Mouse (Mus musculus) CD4-positive, CD25-positive, alpha-beta regulatory T cell, adult 2 months (primary cell): ENCODE measurements at regions not wholly inside any gene's neighbourhood (a gene's known extent, or its start where the extent isn't known, plus 50 kb on each side); places are given as distances from the start of the nearest gene placed in this dataset.
"Not testable (repeated sequence)": the region's sequence is repeated elsewhere in the genome, so short reads cannot be mapped to it uniquely, and the experiment has no call there.

ENCODE experiments used
- DNase-seq: peaks from one replicate; pipeline ENCODE4 v3.0.0-alpha.2; 2012; ENCODE audit warnings: low read depth, low spot score

DNA sequence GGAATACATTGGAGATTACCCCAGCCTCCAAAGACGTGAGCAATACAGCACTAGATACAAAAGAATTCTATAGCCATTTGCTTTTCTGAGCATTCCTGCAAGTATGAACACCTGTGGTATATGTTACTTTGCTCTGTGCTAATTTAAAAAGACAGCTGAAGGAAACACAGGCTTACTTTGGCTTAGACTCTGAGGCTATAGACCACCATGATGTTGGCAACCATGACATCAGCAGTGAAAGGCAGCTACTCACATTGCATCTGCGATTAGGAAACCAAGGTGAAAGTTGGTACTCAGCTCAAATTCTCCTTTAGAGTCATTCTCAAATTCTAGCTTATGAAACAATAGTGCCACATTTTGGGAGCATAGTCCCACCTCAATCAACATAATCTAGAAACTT, 451.4 kb upstream of the Tbl1xr1 start:
- no peak for DNase-seq

DNA sequence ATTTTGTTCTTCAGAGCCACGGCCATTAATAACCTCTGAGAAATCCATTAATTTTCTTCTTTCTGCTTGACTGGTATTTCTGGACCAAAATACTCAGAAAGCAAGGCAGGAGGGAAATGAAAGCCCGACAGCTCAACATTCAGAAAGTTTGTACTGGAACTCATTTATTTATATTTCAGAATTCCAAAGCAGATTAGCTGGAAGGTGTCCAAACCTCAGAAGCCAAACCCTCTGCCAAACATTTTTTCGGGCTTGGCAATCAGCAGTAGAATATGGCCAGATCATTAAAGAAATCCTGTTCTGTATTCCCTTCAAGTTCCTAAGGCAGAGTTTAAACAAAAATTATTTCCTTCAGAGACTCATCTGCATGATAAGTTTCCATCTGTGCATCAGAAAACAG, 450.4 kb upstream of the Tbl1xr1 start:
- no peak for DNase-seq

DNA sequence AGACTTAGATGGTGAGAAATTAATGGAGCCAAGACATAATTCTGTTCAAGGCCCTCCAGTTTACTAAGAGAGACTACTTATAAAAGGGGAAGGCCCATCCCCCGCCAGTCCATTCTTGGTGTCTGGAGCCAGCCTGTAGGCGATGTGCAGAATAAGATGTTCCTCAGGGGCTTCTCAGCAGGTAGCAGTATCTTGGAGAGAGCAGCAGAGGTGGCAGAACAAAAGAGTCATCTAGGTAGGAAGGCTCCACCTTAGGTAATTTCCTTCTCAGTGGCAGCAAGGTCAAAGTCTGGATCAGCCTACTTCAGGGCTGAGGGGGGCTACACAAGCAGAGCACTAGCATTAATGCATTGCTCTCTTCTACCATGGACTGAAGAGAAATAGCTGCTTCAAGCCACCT, 449.4 kb upstream of the Tbl1xr1 start:
- DNase-seq: not testable (repeated sequence)

DNA sequence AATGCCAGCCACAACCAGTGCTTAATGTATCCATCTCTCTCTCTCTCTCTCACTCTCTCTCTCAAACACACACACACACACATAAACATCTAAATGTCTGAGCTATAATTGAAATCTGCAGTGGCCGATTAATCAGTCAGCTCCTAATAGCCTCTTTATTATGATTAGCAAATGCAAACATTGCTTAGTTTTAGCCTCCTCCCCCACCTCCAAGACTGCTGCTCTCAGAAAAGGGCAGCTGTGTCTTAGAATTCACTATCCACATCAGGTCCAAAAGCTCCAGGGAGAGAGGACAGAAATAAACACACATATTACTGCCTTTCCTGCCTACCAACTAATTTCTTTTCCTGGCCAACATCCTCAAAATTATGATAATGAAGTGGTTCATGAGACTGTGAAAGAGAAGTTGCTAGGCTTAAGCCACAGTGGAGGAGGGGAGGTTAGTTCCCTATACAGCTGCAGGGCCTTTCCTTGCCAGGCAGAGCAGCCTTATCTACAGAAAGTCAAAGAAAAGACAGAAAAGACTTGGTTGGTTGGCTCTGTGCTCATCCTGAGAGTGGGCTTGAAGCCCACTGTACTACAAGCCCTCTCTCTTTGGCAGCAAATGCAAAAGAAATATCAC, 442.7 kb upstream of the Tbl1xr1 start:
- no peak for DNase-seq

DNA sequence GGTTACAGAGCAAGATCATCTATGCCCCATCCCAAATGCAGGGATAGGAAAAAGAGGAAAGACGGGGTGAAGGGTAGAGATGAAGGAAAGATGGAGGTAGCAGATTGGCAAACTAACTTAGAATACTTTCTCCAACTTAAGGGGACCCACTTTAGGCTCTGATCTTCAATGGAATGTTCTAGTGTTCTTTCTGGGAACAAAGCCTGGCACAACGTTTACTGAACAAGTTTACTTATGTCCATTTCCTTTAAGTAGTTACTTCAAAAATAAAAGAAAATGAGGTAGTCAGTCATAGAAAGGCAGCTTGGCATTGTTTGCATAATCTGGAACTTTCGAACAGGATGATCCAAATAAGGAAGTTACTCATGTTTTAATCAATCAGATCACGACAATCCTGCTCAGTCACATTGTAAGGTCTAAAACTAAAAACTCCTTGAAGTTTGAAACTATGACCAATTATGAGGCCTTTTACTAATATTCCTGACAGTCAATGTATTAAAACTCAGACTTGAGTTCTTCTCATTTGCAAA, 441.7 kb upstream of the Tbl1xr1 start:
- DNase-seq: no peak

DNA sequence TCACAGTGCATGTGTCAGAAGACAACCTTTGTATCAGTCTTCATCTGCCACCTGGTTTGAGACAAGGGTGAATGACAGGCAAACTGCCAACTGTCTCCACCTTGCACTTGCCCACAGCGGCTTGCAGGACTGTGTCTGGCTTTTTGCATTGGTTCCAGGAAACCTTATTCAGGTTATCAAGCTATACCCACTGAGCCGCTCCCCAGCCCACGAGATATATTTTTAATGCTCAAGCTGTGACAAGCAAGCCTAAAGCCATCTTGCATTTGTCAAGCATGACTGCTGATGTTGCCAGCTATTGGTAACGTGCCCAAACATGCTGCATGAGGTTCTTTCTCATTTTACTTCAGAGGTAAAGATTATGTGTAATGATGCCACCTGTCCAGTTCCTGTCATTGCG, 437.6 kb upstream of the Tbl1xr1 start:
- peak; percentile 4 for DNase-seq

DNA sequence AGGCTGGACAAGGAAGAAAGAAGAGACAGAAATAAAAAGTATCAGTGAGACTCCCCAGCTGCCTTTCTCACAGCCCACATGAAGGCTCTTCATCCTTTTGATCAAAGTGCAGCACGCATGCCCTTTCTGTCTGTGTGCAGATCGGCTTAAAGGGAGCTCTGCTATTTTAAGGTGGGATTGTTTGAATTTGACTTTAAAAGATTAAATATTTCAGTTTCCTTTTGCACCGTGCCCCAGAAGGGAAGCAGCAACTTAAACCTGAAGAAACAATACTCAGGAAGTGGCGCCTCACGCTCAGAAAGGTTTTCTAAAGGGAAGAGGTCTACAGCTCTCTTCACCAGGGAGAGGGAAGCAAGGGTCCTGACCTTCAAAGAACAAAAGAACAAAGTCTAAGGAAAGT, 436.9 kb upstream of the Tbl1xr1 start:
- peak; percentile 6 for DNase-seq

DNA sequence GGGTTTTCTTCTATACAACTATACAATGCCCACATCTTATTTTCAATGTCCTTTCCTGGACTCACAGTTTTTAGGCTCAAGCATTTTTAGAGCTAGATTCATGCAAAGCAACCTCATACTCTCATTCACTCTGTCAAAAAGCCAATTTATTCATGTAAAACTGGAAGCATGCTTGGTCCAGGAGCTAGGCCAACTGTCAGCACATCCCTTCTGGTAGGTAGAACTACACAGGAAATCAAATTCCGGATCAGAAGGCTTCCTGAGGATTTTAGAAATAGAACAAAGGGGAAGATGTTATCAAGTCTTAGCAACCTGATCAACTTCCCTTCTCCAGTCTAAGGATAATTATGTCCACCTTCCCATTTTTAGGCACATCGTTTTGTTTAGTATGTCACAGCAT, 432.4 kb upstream of the Tbl1xr1 start:
- no peak for DNase-seq

DNA sequence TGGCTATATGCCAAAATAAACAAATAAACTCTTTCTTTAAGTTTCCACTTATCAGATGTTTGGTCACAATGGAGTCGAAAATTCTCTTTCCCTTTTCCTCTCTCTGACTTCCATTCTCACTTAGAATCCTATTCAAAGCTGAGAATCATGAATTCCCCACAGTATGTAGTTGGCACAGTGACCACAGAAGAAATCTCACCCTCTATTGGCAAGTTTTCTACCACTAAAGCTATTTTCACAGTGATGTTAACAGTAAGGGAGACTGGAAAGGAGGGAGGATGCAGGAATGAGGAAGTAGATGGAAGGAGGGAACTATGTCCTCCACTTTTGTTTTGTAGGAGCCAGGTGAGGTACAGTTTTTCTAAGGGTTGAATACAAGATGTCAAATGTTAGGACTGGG, 431.2 kb upstream of the Tbl1xr1 start:
- no peak for DNase-seq

DNA sequence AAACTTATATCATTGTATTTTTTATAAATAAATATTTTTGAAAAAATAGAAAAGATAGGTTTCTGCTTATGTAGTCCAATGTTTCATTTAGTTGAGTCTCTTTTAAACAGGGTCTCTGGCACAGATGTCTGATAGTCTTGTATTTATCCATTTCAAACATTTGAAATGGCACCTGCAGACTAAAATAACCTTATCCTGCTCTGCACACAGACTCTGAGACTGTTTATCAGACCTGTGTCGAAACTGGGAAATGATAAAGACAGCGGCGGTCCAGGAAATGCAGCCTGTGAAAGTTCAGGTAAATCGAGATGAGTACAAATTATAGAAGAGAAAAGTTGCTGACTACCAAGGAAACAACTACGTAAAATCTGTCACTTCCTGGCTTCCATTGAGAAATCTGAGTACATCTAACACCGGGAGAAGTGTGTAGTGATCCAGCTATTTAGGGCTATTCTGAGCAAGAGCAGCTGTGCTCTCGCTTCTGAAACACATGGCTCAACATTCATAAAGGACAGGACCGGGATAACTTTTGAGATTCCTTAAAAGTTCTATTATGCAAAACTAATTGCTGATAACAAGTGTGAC, 426.5 kb upstream of the Tbl1xr1 start:
- DNase-seq: no peak

DNA sequence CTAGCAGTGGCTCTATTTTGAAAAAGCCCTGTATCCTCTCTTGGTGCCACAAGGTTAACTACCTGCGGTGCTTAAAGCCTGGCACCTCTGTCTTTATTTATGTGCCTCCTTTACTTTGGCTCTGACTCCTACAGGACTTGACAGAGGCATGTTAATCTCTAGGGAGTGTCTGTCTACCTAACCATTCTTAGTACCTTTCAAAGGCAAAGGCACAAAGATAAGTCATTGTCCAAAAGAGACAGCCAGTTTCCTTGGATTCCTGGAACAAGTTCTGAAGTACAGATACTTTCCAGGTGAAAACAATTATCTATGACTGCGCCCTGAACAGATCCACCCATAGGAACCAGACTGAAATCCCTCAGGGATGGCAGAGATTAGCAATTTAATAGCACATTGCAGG, 421.2 kb upstream of the Tbl1xr1 start:
- no peak for DNase-seq

DNA sequence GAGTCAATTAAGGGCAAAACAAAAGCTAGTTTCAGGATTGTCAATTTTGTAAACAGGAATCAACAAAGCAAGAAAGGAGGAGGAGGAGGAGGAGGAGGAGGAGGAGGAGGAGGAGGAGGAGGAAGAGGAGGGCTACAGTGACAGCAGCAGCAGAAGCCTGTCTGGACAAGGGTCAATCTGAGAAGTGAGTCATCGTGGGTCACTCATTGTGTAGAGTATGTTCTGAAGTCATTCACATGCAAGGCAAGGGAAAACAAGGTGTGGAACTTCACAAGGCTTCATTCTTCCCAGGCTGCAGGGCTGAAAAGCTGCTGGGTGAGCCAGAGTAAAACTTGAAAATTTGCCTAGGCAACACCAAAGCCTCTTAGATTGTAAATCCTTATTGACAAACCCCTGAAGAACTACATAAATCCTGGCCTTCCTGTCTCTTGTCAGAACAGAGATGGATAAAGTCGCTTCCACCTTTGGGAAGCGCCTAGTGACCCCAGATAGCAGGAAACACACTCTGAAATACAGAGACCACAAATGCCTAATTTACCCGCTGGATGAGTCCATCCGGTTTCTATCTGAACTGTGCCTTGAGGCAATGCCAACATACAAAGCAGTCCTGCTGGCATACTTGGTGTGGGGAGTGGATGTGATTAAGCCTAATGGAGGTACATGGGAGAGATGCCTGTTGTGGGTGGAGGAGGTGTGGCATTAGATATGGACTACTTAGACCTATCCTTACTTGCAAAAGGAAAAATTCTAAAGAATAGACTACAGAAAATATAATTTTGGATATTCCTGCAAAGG, 408.9 kb upstream of the Tbl1xr1 start:
- no peak for DNase-seq

DNA sequence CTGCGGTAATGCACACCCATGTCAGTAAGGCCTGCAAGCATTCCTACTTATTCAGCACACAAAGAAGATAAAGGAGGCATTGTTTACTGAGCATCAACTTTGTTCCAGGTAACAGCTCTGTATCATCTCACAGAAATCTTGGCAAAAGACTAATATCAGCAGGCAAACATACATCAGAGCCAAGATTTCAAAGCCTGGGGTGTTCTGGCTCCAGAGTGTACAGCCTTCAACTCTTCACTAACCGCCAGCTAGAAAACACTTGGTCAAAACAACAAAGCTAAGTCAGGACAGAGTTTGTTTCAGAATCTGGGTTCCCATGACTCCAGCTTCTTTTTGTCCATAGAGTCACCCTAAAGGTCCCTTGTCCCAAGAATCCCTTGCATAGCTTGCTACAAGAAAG, 404.6 kb upstream of the Tbl1xr1 start:
- DNase-seq: no peak

DNA sequence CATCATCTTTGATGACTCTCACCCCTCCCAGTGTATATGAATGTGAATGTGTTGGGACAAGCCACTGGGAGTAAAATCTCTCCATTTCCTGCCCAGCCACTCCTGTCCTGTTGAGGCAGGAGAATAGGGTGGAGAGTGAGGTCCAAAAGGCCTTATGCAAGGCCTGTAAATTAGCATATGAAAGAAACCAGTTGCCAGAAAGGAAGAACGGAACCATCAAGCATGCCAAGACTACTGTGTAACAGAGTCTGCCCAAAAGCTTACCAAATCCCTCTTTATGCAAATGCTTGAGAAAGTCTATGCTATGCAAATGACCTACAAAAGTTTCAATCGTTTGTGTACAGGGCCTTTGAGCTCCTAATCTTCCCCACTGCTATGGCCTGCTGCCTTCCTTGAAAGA, 404.0 kb upstream of the Tbl1xr1 start:
- DNase-seq: no peak

DNA sequence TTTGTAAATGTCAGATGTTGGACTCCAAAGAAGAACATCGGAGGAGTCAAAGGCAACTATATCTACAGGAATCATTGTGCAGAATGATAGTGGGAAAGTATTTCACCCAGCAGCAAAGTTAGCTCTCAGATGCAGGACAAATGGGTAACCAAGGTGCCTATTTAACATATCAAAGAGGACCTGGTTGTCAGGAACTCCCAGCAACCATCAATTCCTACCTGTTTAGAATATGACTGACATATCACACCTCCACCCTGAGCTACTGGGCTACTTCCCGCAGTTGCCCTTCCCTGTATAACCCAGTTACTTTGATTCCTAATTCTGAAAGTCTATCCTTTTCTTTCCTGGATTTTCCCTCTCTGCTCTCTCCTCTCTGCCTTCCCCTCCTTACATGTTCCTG, 403.0 kb upstream of the Tbl1xr1 start:
- no peak for DNase-seq

DNA sequence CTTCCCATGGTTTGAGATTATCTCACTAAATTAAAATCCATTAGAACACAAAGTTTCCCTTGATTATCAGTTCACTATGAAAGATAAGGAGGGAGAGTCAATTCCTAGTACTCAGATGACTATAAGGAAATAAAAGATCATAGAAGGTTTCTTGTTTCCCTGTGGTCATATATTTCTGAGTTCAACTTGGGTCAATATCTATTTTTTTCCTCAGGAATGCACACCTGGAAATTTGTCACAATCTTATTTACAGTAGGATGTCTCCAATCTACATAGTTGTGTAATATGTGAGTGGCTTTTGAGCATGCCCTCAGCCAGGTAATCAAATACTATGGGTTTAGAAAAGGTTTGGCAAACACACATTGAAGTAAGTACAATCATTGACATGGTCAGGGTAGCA, 398.2 kb upstream of the Tbl1xr1 start:
- no peak for DNase-seq

DNA sequence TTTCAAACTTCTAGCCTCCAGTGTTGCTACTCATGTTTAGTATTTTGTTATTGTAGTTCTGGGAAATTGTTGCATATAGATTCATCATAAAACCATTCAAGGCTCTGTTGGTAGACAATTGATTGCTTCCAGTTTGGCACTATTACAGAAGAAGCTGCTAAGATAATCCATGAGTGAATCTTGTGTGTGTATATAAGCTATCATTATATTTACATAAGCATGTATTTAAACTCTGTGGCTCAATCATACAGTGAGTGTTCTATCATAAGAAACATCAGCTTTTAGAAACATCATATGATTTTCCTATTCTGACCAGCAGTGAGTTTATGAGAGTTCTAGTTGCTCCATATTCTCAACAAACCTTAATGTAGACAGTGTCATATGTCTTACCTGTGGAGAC, 397.7 kb upstream of the Tbl1xr1 start:
- DNase-seq: no peak

DNA sequence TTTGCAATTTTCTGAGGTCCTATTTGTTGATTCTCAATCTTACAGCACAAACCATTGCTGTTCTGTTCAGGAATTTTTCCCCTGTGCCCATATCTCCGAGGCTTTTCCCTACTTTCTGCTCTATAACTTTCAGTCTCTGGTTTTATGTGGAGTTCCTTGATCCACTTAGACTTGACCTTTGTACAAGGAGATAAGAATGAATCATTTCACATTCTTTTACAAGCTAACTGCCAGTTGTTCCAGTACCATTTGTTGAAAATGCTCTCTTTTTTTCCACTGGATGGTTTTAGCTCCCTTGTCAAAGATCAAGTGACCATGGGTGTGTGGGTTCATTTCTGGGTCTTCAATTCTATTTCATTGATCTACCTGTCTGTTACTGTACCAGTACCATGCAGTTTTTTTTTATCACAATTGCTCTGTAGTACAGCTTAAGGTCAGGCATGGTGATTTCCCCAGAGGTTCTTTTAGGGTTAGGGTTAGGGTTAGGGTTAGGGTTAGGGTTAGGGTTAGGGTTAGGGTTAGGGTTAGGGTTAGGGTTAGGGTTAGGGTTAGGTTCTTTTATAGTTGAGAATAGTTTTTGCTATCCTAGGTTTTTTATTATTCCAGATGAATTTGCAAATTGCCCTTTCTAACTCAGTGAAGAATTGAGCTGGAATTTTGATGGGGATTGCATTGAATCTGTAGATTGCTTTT, 378.3 kb upstream of the Tbl1xr1 start:
- not testable (repeated sequence) for DNase-seq

DNA sequence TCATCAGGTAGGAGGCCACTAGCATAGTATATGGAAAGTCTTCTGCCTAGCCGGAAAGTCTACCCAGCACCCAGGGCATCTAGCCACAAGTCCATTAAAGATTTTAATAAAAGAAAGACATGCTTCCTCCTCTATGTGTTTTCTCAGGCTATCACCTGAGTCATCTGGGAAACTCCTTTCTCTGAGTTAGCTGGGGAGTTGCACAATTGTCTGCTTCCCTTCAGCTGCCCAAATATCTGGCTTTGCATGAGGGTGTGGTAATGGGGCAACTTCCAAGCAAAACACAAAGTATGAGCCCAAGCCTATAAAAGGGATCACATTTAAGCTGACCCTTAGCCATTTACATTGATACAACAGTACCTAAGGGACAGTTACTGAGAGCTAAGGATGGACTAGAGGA, 376.9 kb upstream of the Tbl1xr1 start:
- DNase-seq: no peak

DNA sequence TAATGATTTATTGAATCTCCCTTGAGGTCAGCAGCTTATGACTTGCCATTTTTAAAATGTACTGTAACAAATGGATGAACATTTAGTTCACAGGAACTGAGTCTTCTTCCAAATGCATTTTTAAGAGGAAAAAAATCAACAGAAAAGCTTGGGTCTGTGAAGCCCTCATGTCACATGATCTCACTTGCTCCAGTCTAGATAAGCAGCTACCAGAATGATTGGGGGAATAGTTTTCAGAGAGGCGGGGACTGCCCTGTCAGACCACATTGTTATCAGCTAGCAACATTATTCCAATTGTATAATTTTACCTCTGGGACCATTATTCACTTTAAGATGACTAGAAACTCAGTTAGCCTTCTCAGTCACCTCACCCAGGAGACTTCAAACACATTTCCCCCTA, 376.1 kb upstream of the Tbl1xr1 start:
- no peak for DNase-seq

DNA sequence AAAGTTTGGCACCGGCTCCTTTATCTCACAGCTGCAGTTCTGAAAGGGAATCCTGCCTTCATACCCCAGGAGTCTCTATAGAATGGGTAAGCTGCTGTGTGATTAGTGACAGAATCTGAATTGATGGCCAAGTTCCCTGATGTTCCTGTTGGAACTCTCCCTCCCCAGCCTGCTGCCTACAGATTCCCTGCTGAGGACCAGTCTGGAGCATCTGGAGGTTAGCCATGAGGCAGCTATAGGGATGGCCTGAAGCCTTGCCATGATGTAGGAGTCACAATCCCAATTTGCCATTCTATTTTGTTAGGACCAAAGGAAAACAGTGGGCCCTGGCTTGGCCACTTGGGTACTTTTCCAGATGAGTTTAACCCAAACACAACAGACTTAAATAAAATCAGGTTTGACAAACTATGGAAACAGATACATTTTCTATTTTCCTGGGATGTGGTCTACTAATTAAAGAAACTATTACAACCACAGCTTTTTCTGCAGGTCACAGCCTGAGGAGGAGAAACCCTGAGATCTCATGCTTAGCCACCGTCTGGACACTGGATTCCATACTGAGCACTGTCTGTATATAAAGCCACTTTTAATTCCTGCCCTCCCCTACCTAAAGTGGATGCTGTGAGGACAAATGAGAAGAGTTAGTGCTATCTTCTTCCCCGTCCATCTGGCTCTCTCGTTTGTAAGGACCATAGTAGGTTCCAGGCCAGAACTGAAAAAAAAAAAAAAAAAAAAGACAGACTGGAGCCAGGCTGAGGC, 349.5 kb upstream of the Tbl1xr1 start:
- no peak for DNase-seq

DNA sequence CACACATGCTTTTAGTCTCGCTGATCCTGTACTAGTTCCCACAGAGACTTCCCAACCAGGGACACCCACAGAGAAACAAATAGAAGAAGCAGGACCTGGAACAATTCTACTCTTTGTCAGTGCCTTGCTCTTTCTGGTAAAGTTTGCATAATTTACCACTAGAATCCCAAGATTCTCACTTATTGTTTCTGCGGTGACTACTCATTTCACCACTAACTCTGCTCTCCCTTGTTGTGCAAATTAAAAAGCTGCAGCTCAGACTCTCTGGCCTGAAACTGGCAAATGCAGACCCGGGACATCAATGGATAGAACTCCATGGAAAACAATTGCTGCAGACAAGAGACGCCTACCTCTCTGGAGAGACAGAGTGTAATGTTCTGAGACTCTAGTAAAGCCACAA, 348.4 kb upstream of the Tbl1xr1 start:
- DNase-seq: no peak
